Mouse (Mus musculus) C2C12 (cell line): ENCODE data around the gene Myh10.

Experiments used
- CEBPB ChIP-seq: IDR thresholded peaks from one replicate; pipeline ENCODE4 v1.6.1; 2011; ENCODE audit warnings: low read depth, mild to moderate bottlenecking, control low read depth, moderate library complexity
- CTCF ChIP-seq: IDR thresholded peaks from one replicate; pipeline ENCODE4 v1.5.1; 2011; ENCODE audit not compliant: control insufficient read depth, insufficient read depth, insufficient read length
- MAX ChIP-seq: IDR thresholded peaks from one replicate; pipeline ENCODE4 v1.6.1; 2011; ENCODE audit warnings: mild to moderate bottlenecking, control low read depth
- MYOD1 ChIP-seq: IDR thresholded peaks from one replicate; pipeline ENCODE4 v1.6.1; 2011; ENCODE audit warnings: low read depth; ENCODE audit not compliant: control insufficient read depth, insufficient read length
- MYOG ChIP-seq: IDR thresholded peaks from one replicate; pipeline ENCODE4 v1.6.1; 2011; ENCODE audit not compliant: control insufficient read depth, insufficient read length; ENCODE audit errors: extremely low read depth

GRCm38 (mm10) chr11:68686001-68686400 is 5.4 kb upstream of the Myh10 start:
- no peak for TF ChIP-seq MYOG
- no peak for TF ChIP-seq CTCF
- TF ChIP-seq MAX, result no peak
- TF ChIP-seq MYOD1, result no peak
- TF ChIP-seq CEBPB, result no peak
